Mouse (Mus musculus) ES-Bruce4 (cell line): ENCODE data around the gene Rhox10. TPM values are rescaled to one million over a fixed set of nuclear protein-coding genes. Genes with fewer than 3 reads are reported as not detected.
"Not testable (repeated sequence)": the region's sequence is repeated elsewhere in the genome, so short reads cannot be mapped to it uniquely, and the experiment has no call there.

Experiments
- H3K27ac ChIP-seq: 2 replicates; pipeline ENCODE4 v1.5.1; 2012; ENCODE audit warnings: low read length, inconsistent platforms; ENCODE audit not compliant: insufficient read depth
- H3K27me3 ChIP-seq: 2 replicates; pipeline ENCODE4 v1.6.1; 2012; ENCODE audit warnings: mild to moderate bottlenecking, low read length, inconsistent platforms; ENCODE audit not compliant: control insufficient read depth, poor library complexity, insufficient read depth, severe bottlenecking
- H3K36me3 ChIP-seq: 2 replicates; pipeline ENCODE4 v1.6.1; 2012; ENCODE audit warnings: inconsistent platforms, mild to moderate bottlenecking, low read length, moderate library complexity; ENCODE audit not compliant: control insufficient read depth, poor library complexity, insufficient read depth, severe bottlenecking
- H3K4me1 ChIP-seq: one replicate; pipeline ENCODE4 v1.8.1; 2011; ENCODE audit warnings: low read length; ENCODE audit not compliant: control insufficient read depth, insufficient read depth
- H3K4me3 ChIP-seq: 2 replicates; pipeline ENCODE4 v1.5.1; 2011; ENCODE audit warnings: low read depth, mild to moderate bottlenecking, low read length
- H3K9ac ChIP-seq: 2 replicates; pipeline ENCODE4 v1.6.1; 2012; ENCODE audit warnings: low read depth, mild to moderate bottlenecking, inconsistent platforms; ENCODE audit not compliant: poor library complexity, severe bottlenecking
- H3K9me3 ChIP-seq: replicated peaks from 2 replicates; pipeline ENCODE4 v1.6.1; 2012; ENCODE audit warnings: mild to moderate bottlenecking, low read length, inconsistent platforms; ENCODE audit not compliant: control insufficient read depth, poor library complexity, insufficient read depth, severe bottlenecking
- CTCF ChIP-seq: IDR thresholded peaks from one replicate; pipeline ENCODE4 v1.8.1; 2011; ENCODE audit warnings: low read depth, low read length
- EP300 ChIP-seq: IDR thresholded peaks from 2 replicates; pipeline ENCODE4 v1.6.1; 2011; ENCODE audit warnings: low read depth, low read length; ENCODE audit not compliant: insufficient read depth
- POLR2A ChIP-seq: IDR thresholded peaks from one replicate; pipeline ENCODE4 v1.8.1; 2011; ENCODE audit warnings: low read length; ENCODE audit not compliant: insufficient read depth
- polyA plus RNA-seq: library from polyadenylated mRNA; stranded (reverse); fragments of >200 nt; gene quantifications from 2 replicates; pipeline ENCODE4 v1.2.4, GENCODE M21; 2011; ENCODE audit warnings: low read depth; ENCODE audit not compliant: missing spikeins, insufficient read depth, insufficient read length

The Rhox10 gene
- not detected in 2 replicates for polyA plus RNA-seq

- Histone ChIP-seq H3K36me3 (no peaks in the 10 kb centered on the region), H3K4me1 (no peaks in the 10 kb centered on the region), H3K9me3 (no peaks in the 10 kb centered on the region), H3K9ac (no peak within 1 kb of the TSS), H3K27ac (no peak within 1 kb of the TSS), H3K27me3 (no peaks in the 10 kb centered on the region), H3K4me3 (no peak within 1 kb of the TSS)
- TF ChIP-seq EP300 (no peak), CTCF (no peak), POLR2A (no peak)
Observed at GRCm38 (mm10) chrX:38066175-38066574, at the start of gene Rhox10. Gene Rhox10, plus strand, starts transcription at chrX:38066475.

GRCm38 (mm10) chrX:38018597-38018996 is 47.7 kb upstream of the Rhox10 start, which contains the start of gene Btg1-ps1:
Gene Btg1-ps1, minus strand, starts transcription at chrX:38018815.
- H3K4me1 ChIP-seq, H3K9me3 ChIP-seq, H3K27ac ChIP-seq, H3K9ac ChIP-seq, H3K36me3 ChIP-seq, H3K4me3 ChIP-seq, H3K27me3 ChIP-seq: not testable (repeated sequence)

GRCm38 (mm10) chrX:38033841-38034240 is 32.4 kb upstream of the Rhox10 start:
- Histone ChIP-seq H3K9ac (no peak overlapping the region), H3K9me3 (no peaks in the 10 kb centered on the region), H3K27me3 (no peaks in the 10 kb centered on the region), H3K36me3 (no peaks in the 10 kb centered on the region), H3K27ac (no peak overlapping the region), H3K4me3 (no peak overlapping the region), H3K4me1 (no peaks in the 10 kb centered on the region)
- TF ChIP-seq EP300 (no peak), CTCF (no peak), POLR2A (no peak)

- H3K36me3 ChIP-seq = no peaks in the 10 kb centered on the region
- TF ChIP-seq EP300 (no peak), CTCF (no peak), POLR2A (no peak)
- no peak overlapping the region for H3K9ac ChIP-seq
- no peaks in the 10 kb centered on the region for H3K9me3 ChIP-seq
- no peak overlapping the region for H3K4me3 ChIP-seq
- H3K4me1 ChIP-seq = no peaks in the 10 kb centered on the region
- H3K27me3 ChIP-seq = no peaks in the 10 kb centered on the region
- H3K27ac ChIP-seq = no peak overlapping the region
Observed at GRCm38 (mm10) chrX:38039666-38040065, 26.6 kb upstream of the Rhox10 start.

GRCm38 (mm10) chrX:38043014-38043413 is 23.3 kb upstream of the Rhox10 start, which contains the start of gene Btg1-ps2:
Gene Btg1-ps2, minus strand, starts transcription at chrX:38043114.
- H3K9me3 ChIP-seq, H3K9ac ChIP-seq, H3K4me1 ChIP-seq, H3K36me3 ChIP-seq, H3K27me3 ChIP-seq, H3K27ac ChIP-seq, H3K4me3 ChIP-seq: not testable (repeated sequence)

GRCm38 (mm10) chrX:38061544-38061943 is 4.7 kb upstream of the Rhox10 start:
- H3K36me3 ChIP-seq = no peaks in the 10 kb centered on the region
- no peak for TF ChIP-seq CTCF
- TF ChIP-seq POLR2A = no peak
- TF ChIP-seq EP300 = no peak
- H3K4me3 ChIP-seq = no peak overlapping the region

GRCm38 (mm10) chrX:38084226-38084625 is 18.0 kb downstream of the Rhox10 start:
- no peaks in the 10 kb centered on the region for H3K36me3 ChIP-seq
- no peak overlapping the region for H3K9ac ChIP-seq
- TF ChIP-seq EP300 (no peak), POLR2A (no peak), CTCF (peak; percentile 72)
- no peaks in the 10 kb centered on the region for H3K27me3 ChIP-seq
- no peak overlapping the region for H3K4me3 ChIP-seq
- H3K4me1 ChIP-seq = no peaks in the 10 kb centered on the region
- H3K9me3 ChIP-seq = no peaks in the 10 kb centered on the region
- H3K27ac ChIP-seq = no peak overlapping the region

More at GRCm38 (mm10) chrX:38061544-38061943, 4.7 kb upstream of the Rhox10 start:
- Histone ChIP-seq H3K9me3 (no peaks in the 10 kb centered on the region), H3K27ac (no peak overlapping the region), H3K9ac (no peak overlapping the region), H3K27me3 (no peaks in the 10 kb centered on the region), H3K4me1 (no peaks in the 10 kb centered on the region)
